Mouse (Mus musculus) heart, postnatal 4 days (tissue): ENCODE data around the gene Mctp1. TPM values are rescaled to one million over a fixed set of nuclear protein-coding genes. Genes with fewer than 3 reads are reported as not detected.

ENCODE experiments used
- DNase-seq: peaks from one replicate; pipeline ENCODE4 v3.0.0; 2021
- total RNA-seq, 2 experiments: library from RNA; stranded (reverse); gene quantifications; 2 replicates each; pipeline ENCODE4 v1.2.3; 2021

Gene Mctp1
- total RNA-seq, 2 experiments from 2014 or later: 1.1 to 2.1 TPM

DNA sequence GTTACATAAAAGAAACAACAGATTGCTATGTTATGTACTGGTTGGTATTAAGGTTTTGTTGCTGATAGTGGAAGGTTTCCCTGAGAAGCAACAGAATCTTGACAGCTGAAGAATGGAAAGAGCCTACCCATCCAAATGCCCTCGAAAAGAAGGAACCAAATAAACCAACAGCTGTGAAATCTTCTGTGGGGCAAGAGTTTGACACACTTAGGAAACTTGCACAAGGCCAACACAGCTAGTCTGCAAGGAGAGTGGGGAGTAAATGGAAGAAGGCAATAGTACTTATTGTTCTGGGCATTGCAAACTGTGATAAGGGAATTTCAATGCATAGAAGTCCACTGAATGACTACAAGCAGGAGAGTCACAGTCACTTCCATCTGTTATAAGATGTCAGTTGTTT is 236.2 kb downstream of the Mctp1 start:
- no peak for DNase-seq

DNA sequence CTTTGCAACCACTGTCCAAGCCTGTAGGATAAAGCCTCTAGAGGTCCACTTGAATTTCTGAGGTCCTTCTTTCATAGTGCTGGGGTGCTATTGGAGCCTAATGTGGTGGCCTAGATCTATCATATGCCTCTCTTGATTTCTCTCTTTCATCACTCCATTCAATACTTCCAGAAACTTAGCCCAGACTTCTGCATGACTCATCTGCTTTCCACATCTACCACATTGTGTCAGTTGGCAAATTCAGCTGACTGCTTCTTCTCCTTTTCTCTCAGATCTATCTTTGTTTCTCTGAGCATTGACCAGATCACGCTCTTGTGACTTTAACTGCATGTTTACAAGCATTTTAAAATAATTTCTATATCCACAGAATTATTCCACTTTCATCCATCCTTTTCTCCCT is 249.4 kb downstream of the Mctp1 start:
- no peak for DNase-seq

DNA sequence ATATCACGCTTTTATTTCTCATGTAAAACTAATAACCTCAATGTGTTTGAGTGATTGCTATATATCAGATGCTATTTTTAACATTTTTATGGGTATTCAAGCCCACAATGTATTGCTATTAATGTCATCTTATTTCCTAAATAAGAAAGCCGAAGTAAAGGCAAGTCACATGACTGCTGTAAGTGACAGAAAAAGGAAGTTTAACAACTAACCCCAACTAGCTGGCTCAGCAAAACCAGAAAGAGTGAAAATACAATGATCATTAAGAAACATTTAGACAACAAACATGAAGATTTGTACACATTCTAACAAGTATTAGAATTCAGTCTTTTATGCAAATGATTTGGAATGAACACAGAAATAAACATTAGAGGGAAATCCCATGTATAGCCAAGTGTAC is 253.9 kb downstream of the Mctp1 start:
- DNase-seq: no peak

DNA sequence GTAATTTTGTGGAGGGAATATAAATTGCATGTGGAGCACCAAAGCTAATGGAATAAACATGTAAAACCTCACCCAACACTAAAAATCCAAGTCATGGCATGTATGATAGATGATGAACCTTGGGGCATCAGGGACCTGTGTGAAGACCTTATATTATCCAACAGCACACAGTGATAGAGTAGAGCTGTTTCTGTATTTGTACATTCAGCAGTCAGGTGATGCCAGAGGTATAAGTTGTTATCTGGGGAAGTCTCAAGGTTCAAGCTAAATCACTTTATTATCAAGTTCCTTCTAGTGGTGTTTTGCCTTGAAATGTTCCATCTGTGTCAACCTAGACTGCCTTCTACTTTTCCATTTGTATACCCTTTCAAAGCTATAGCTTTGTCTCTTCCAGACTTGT is 275.2 kb downstream of the Mctp1 start:
- no peak for DNase-seq

DNA sequence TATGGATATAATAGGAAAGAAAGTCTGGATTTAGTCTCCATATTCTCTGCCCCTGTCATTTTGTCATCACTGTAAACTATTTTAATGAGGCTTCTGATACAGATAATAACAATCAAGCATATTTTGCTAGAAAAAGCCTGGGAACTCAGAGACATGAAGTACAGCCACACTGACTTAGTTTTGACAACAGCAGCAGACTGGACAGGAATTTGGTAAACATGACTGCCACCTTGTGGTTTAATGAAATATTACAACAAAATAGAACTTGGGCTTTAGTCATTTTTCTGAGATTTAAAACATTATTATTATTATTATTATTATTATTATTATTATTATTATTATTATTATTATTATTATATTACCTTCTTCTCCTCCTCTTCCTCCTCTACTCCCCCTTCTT is 297.0 kb downstream of the Mctp1 start:
- DNase-seq: no peak

DNA sequence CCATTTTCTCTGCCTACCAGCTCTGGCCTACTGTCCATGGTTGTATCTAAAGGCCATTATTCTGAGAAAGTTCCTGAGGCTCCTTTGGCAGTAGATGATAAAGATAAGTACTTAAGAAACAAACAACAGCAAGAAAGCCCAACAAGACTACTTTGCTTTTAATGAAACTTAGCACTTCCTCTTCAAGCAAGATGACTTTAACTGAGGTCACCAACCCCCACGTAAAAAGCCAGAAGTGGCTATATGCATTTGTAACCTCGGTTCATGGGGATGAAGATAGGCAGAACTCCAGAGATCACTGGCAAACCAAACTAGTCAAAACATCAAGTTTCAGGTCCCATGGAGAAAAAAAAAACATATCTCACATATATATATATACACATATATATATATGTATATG is 305.0 kb downstream of the Mctp1 start:
- DNase-seq: no peak

DNA sequence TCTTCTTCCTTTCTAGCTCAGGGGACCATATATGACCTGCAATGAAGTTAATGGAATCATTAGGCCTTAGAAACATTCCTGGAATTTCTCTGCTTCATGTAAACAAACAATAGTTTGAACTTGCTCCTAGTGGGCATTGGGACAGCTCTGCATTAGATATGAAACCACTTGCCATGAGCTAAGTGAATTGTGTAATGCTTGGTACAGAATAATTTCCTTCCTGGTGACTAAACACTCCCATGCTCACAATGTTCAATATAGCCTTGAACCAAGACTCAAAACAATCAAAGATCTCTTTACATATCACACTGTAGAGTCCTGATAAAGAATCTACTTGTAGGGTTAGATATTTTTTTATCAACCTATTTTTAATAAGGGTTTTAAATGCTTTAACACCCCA is 305.8 kb downstream of the Mctp1 start:
- no peak for DNase-seq

DNA sequence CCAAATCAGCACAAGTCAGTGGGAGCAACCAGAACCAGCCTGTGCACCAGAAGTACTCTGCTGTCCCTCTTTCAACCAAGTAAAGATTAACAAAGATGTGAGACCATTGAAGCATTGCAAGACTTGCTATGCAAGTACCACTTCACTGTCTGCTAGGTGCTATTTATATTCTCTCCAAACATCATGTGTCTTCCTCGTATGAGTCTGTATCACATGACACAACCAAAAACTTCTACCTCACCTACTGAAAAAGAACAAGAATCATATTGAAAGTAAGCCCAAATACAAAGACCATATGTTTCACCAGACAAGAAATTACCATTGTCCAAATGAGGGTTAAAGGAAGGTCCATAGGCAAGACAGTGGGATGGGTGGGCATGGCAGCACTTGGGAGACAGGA is 306.4 kb downstream of the Mctp1 start:
- no peak for DNase-seq

DNA sequence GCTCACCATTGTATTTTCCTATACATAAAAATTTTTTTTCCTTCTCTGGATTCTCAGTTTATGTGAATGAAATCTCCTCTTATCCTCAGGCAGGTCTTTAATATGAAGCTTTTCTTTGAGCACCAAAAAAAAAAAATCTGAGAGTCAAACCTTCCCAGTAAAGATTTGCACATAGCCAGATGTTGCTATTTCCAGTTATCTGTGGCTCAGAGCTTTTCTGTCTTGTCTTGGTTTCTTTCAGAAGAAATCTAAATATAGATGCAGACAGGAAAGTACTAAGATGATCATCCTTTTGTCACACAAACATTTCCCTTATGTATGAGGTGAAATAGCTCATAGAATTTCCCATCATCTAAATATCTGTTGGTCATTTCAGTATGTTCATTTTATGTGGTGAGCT is 349.7 kb downstream of the Mctp1 start:
- no peak for DNase-seq

DNA sequence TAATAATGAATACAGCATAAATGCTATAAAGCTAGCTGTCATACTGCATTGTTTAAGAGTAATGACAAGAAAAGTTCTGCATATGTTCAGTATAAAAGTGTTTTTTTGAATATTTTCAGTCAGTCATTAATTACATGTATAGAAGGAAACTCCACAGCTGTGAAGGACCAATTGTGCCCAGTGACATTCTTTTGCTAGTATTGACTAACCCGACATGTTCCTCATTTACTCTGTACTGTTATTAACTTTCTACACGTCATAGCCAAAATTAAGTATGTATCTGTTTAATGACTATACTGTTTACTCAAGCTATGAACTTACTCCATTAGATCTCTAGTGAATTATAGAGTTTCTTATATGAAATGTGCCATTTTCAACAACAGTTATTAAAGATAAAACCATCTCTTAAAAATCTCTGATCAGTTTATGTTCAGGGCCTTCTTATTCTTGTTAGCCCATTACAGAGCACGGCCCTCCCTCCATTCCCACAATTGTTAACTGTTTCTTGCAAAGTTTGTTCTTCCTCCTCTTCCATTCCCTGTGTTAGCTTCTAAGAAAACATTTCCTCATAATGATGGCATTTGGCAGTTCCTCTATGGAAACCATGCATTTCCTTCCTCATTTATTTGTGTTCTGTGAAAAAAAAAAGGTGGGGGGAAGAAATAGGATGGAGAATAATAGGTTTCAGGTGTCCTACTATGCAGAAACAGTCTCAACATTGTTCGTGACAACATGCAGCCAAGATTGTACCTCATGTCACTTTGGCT is 366.5 kb downstream of the Mctp1 start:
- no peak for DNase-seq

DNA sequence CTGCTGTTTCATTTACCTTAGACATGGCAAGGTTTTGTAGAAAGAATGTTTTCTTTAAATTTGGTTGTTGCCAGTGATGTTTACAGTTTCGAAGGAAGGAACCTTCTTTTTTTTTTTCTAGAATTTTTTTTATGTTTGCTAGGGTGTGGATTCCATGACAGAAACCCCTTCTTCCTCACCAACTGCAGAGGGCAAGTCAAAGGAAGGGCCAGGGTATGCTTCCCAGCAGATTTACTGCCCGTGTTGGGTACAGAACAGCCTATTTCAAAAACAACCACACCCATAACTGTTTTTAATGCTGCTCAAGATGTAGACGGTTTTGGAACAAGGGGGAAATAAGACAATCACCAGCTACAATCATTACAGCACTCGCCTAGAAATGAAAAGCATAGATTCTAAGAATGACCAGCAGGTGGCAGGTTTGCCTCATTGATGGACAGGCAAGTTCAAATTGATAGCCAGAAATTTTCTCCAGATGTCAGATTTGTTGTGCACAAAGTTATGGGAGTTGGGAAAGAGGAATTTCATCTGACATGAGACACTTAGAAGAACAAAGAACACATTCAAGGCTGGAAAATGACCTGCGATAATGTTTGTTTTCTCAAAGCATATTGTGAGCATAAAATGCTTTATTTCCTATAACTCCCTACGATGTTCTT is 375.6 kb downstream of the Mctp1 start:
- DNase-seq: peak; percentile 49

DNA sequence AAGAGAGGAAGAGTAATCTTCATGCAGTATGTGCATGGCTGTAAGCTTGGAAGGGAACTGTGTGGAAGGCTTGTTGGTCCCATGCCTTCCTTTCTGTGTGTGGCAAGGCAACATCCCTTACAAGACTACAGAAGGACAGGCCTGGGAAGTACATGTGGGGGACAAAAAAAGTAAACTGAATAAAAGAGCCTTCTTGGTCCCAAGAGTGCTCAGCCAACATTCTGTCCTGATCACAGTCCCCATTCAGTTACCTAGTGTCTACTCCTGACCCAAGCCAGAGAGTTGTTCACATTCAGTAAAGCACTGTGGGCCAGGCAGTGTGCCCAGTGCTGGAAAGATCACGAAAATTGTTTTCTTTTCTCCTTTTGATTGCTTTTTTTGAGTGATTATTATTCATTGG is 415.3 kb downstream of the Mctp1 start:
- DNase-seq: no peak

DNA sequence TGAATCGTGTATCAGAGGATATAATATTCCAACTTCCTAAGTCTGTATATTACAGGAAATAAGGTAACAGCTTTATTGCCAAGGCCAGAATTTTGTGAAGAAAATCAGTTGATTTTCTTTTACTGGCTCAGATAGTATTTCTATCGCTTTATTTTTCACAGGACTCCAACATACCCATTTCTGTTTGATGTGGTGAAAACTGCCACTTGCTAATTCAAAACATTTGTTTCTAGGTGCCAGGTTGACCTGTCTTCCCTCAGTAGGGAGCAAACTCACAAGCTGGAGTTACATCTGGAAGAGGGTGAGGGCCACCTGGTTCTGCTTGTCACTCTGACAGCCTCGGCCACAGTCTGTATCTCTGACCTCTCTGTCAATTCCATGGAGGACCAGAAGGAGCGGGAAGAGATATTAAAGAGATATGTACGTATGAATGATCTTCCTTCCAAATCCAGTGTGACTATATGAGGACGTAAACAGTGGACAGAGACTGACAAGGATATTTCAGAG is 416.8 kb downstream of the Mctp1 start:
- no peak for DNase-seq

DNA sequence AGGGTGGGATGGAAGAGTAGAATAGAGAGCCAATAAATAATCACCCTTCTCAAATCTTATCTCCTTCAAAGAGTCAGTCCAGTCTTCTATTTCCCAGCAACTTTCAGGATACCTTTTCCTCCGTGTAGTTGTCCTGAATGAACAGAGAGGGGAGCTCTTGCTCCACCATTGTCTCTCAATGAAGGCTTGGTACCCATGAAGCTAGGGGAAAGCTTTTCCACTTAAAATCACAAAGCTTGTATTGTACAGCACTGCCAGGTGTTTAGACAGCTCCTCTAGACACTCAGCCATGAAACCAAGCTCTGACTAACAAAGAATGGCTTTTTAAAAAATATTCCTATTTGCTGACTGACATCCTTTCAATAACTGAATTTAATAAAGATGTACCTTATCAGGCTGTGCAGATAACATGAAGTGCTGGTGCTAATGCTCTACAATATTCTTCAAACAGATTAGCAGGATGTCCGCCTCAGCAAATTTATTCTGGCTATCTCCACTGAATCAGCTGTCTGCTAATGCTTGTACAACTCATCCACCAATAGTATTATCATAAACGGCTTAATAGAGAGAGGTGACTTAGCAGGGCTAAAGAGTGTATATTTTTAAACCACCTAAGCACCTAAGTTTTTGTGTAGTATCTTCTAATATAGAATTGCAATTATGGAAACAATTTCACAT is 417.9 kb downstream of the Mctp1 start:
- no peak for DNase-seq

DNA sequence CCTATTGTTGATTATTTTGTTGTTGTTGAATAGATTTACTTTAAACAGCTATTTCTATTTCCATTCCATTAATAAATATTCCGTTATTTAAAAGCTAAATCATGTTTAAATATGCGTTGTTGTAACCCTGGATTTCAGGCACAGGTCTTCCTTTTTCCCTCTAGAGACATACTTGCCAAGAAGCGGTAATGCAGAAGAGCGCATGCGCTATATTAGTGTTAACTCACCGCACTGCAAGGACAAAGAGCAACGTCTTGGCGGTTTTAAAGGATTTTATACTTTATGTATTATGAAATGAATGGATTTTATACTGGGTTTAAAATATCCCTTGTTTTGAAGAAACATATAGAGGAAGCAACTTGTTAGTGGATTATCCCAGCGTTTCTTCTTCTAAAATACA is 418.6 kb downstream of the Mctp1 start:
- DNase-seq: no peak

DNA sequence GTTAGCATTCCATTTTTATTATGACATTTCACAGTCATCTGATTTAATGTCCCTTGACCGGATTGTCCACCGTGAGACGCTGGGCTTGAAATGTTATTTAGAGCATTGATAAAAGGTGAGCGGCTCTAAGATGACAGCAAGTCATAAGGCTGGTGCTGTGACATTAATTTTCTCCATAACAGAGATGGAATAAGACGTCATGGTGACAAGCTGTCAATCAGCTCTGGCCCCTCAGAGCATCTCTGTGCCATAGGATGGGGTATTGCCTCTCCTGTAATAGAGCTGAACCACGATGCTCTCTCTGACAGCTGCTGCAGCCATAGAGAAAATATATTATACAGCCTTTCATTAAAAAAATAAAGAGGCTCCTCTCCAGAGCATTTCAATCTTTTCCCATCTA is 419.5 kb downstream of the Mctp1 start:
- DNase-seq: no peak

DNA sequence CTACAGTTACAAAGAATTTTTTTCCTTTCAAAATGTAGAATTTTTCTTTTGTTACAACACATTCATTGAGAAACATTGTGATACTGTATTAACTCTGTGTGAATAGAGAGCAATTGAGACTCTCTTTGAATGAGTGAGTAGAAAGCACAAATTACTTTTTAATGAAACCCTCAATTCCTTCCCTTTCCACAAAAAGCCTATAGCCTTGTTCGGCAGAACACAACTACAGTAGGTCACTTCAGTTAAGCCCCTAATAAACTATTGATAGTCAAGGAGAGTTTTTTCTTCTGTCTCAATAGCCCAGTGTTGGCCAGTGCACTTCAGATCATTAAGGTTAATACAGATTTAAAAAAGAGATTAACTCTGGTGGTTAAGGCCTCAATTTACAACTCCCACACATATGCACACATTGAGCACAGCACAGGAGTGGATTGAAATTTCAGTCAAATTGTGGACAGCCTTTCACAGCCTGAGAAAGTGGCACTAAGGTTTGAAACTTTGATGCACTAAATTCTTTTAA is 424.6 kb downstream of the Mctp1 start:
- no peak for DNase-seq

DNA sequence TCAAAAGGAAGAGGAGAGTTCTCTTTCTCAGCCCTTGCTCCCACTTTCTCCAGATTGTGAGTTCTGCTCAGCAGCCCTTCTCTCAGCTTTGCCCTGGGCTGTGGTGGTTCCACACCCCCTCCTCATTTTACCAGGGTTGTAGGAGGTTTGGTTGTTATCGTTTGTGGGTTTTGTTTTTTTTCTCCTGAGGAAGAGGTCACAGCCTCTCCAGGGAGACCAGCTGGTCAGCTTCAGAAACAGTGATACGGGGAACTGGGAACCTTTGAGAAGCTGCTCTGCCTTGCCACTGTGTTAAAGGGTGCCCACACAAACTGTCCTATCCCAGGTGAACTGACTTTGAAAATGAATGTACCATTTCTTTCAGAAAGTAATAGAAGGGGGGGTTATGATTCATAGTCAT is 425.5 kb downstream of the Mctp1 start:
- DNase-seq: no peak

DNA sequence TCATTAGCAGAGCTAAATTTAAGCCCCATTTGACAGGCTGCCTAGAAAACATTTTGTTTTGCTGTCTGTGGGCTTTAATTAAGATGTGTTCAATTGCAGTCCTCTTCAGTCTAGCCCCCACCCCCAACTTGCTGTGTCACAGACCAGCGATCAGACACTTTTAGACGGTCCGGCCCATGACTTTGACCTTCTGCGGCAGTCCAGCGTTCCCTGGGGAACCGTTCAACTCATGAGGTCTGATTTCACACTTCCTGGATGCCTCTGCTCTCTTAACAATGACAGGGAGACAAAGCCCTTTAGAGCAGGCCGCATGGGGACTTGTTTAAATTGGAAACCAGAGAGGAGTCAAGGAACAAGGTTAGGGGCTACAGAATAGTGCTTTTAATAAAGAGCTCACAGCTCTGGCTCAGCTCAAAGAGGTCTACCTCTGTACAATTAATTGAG is 426.2 kb downstream of the Mctp1 start:
- DNase-seq: peak; percentile 30

DNA sequence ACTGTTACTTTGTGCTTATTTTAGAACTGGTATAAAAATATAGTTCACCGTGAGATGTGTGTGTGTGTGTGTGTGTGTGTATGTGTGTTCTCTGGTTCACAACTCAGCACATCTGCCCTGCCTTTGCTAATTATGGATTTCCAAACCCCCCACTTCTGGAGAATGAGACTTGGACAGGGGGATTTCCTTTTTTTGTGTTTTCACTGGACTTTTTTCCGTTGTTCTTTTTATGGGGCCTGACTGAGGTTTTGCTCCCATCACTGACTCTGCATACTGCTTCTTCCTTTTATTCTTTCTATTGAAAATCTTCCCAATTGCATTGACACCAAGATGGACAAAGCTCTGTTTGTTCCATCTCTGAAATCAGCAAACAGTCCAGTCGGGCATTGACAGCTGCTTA is 438.7 kb downstream of the Mctp1 start:
- DNase-seq: no peak

DNA sequence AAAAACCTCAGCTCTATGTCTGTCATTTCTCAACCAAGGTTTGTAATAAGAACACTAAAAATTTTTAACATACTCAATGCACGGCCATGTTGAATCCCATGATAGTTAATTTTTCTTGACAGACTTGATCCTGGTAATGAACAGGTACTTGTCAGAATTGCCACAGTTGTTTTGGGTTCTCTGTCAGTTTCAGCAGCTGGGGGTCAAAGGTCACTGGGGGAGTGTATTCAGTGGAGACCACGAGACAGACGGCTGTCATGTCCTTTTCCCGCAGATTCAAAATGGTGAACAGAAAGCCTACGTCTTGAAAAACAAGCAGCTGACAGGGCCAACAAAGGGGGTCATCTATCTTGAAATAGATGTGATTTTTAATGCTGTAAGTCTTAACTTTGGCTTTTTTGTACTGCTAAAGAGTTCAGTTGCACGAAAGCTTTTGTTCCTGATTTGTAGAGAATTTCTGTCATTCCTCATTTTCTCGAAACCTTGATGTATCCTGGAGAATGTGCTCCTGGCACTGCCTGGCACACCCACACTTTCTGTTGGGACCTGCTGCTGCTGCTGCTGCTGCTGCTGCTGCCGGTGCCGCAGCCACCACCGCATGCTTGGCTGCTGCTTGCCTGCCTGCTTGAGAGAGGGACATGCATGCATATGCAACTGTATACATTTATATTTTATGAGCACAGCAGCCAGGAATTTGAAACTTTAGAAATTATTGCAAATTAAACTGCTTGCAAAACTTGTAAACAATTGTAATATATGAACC is 440.8 kb downstream of the Mctp1 start:
- DNase-seq: no peak

DNA sequence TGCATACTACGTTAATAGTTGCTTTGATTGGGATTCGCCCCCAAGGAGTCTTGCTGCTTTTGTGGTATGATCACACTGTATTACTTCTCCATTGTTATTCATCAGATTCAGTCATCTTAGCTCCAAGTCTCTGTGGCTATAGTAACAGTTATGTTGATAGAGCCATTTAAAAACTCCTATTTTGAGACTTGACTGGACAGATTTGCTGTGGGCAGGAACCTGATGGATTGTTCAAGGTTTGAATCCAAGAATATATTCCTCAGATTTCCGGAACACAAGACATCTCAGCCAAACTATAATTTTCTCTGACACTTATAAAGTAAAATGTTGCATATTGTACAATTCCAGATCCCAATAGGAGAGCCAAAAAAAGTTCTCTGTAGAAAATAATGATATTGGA is 443.4 kb downstream of the Mctp1 start:
- no peak for DNase-seq

DNA sequence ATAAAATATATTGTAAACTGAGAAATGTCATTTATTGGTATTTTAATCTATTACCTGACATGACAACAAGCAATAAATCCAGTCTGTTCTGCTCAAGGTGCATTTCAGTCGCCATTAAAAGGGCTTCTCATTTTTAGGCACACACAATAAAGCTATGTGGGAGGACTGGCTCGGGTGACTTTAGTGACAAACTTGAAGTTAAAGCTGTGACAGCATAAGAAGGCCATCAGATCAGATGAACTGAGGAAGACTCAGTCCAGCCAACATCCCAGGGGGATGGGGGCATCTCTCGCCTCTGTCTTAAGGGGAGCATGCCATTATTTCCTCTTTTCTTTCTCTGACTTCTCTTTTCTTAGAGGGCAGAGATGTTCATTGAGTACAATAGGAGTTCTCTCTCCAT is 453.7 kb downstream of the Mctp1 start:
- DNase-seq: no peak
